ENCODE assay signal across 8 mouse cellular contexts in the genomic region with DNA sequence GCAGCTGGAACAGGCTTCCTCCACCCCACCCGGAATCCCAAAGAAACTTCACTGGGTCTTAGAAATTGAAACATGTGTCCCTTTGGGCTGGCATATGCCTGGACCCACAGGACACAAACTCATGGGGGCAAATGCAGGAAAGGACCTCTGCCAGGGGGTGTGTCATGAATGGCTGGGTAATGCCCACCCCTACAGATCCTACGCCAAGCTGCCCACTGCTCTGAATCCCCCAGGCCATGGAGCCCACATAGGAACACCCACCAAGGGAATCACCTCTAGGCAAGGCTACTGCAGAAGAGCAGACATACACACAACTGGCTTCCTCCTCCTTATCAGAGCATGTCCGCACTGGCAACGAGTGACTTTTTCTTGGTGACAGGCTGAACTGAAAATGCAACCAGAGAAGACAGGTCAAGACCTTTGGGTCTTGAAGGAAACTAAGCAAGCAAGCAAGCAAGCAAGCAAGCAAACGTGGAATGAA. TPM values are rescaled to one million over a fixed set of nuclear protein-coding genes. Genes with fewer than 3 reads are reported as not detected.
A peak's percentile ranks its signal among the peaks of the same experiment; 100 is the strongest.
DNase-seq lines count a peak whose midpoint lies in the region; ATAC-seq lines count a peak whose summit lies in the region.

No protein-coding gene starts in this region.

- no peak overlapping the region for H3K4me3 ChIP-seq in intestine, embryonic 16.5 days (ENCODE audit: low read length)
- no peak overlapping the region for H3K4me3 ChIP-seq in forebrain, embryonic 16.5 days (replicated peaks; ENCODE audit: low read length)
- no peak overlapping the region for H3K4me3 ChIP-seq in hindbrain, embryonic 11.5 days (ENCODE audit: low read depth, low read length)

- WGBS in intestine, embryonic 16.5 days = 71% methylated on average over 5 of the region's 5 CpGs
- WGBS in forebrain, embryonic 16.5 days = 83% methylated on average over 5 of the region's 5 CpGs
- 78% methylated on average over 5 of the region's 5 CpGs for WGBS in hindbrain, embryonic 11.5 days

- no peaks in the 10 kb centered on the region for H3K9me3 ChIP-seq in intestine, embryonic 16.5 days (ENCODE audit: control insufficient read depth, low read length)
- H3K9me3 ChIP-seq in forebrain, embryonic 16.5 days (ENCODE audit: control insufficient read depth, low read length) = no peaks in the 10 kb centered on the region
- no peaks in the 10 kb centered on the region for H3K9me3 ChIP-seq in hindbrain, embryonic 11.5 days (ENCODE audit: control insufficient read depth, low read length)

- H3K4me2 ChIP-seq in intestine, embryonic 16.5 days (ENCODE audit: low read depth, low read length) = no peak overlapping the region
- no peak overlapping the region for H3K4me2 ChIP-seq in forebrain, embryonic 16.5 days (ENCODE audit: low read length)
- H3K4me2 ChIP-seq in hindbrain, embryonic 11.5 days (replicated peaks; ENCODE audit: low read depth, low read length) = no peak overlapping the region

- no peak for ATAC-seq in intestine, embryonic 16.5 days
- ATAC-seq in forebrain, embryonic 16.5 days = no peak
- no peak for ATAC-seq in hindbrain, embryonic 11.5 days (ENCODE audit: low FRiP score)

- H3K36me3 ChIP-seq in intestine, embryonic 16.5 days (ENCODE audit: control insufficient read depth, insufficient read depth, low read length) = no peaks in the 10 kb centered on the region
- no peaks in the 10 kb centered on the region for H3K36me3 ChIP-seq in forebrain, embryonic 16.5 days (ENCODE audit: control insufficient read depth, insufficient read depth)
- H3K36me3 ChIP-seq in hindbrain, embryonic 11.5 days (ENCODE audit: control insufficient read depth, insufficient read depth, low read length) = no peaks in the 10 kb centered on the region

- H3K27me3 ChIP-seq in intestine, embryonic 16.5 days (replicated peaks; ENCODE audit: control insufficient read depth, insufficient read depth, low read length) = no peaks in the 10 kb centered on the region
- no peaks in the 10 kb centered on the region for H3K27me3 ChIP-seq in forebrain, embryonic 16.5 days (replicated peaks; ENCODE audit: control insufficient read depth, insufficient read depth, low read length)
- no peaks in the 10 kb centered on the region for H3K27me3 ChIP-seq in hindbrain, embryonic 11.5 days (ENCODE audit: control insufficient read depth, insufficient read depth, low read length)

- H3K9ac ChIP-seq in intestine, embryonic 16.5 days (ENCODE audit: low read depth, low read length) = no peak overlapping the region
- no peak overlapping the region for H3K9ac ChIP-seq in forebrain, embryonic 16.5 days (replicated peaks; ENCODE audit: low read depth, low read length)
- H3K9ac ChIP-seq in hindbrain, embryonic 11.5 days (ENCODE audit: low read depth, low read length) = no peak overlapping the region

- no peak overlapping the region for H3K27ac ChIP-seq in intestine, embryonic 16.5 days (ENCODE audit: low read length)
- no peak overlapping the region for H3K27ac ChIP-seq in forebrain, embryonic 16.5 days (ENCODE audit: low read length)
- no peak overlapping the region for H3K27ac ChIP-seq in hindbrain, embryonic 11.5 days (ENCODE audit: low read depth, low read length)

- peaks cover 3% of the 10 kb centered on the region; the same call in 1 of the 2 replicates for H3K4me1 ChIP-seq in intestine, embryonic 16.5 days (ENCODE audit: control insufficient read depth, insufficient read depth, low read length)
- H3K4me1 ChIP-seq in forebrain, embryonic 16.5 days (replicated peaks; ENCODE audit: control insufficient read depth, insufficient read depth, low read length) = 0 out of 2 replicates have a peak, but pooled peaks cover 2% of the 10 kb centered on the region
- no peaks in the 10 kb centered on the region for H3K4me1 ChIP-seq in hindbrain, embryonic 11.5 days (replicated peaks; ENCODE audit: control insufficient read depth, insufficient read depth, low read length)

- peak; percentile 13 for DNase-seq in lung, postnatal 10 days
- DNase-seq in lung, postnatal 36 days = no peak
- peak; percentile 5 for DNase-seq in adrenal gland, postnatal 10 days
- peak; percentile 13 for DNase-seq in cerebellum, postnatal 36 days
- DNase-seq in left cerebral cortex, adult 8-10 months (ENCODE audit: low spot score in 2 of 2) = peak; percentile 18 to 42
- DNase-seq in hindbrain, embryonic 11.5 days (ENCODE audit: low spot score) = no peak

RNA-seq across cellular contexts. Expression of a gene that starts 54.4 kb away (rescaled TPM):
- 10 to 100 TPM; 32.9 to 48.1 TPM for total RNA-seq in adrenal gland, postnatal 10 days (2021)
- 10 to 100 TPM; 13.4 to 16.8 (median 15.1) TPM for total RNA-seq in left cerebral cortex, adult 8-10 months (2022)
- polyA plus RNA-seq in intestine, embryonic 16.5 days (2015; fragmentation: Nextera tagmentation; extraction: Ambion mirVana) = 50.0 and 54.6 TPM in 2 replicates
- 144 and 150 TPM in 2 replicates for polyA plus RNA-seq in forebrain, embryonic 16.5 days (2015; fragmentation: Nextera tagmentation; extraction: Ambion mirVana)
- 177 and 195 TPM in 2 replicates for polyA plus RNA-seq in hindbrain, embryonic 11.5 days (2014; fragmentation: Nextera tagmentation; extraction: Ambion mirVana)

Comparison
In these comparisons a context has a peak if more than half of its experiments do, and no peak if none do; other contexts are left out.
1. DNase-seq: peak in lung, postnatal 10 days (single experiment), adrenal gland, postnatal 10 days (single experiment), cerebellum, postnatal 36 days (2 of 2) and left cerebral cortex, adult 8-10 months (2 of 2); none in lung, postnatal 36 days (single experiment) and hindbrain, embryonic 11.5 days (single experiment).